Mouse (Mus musculus) left cerebral cortex, postnatal 4 days (tissue): ENCODE results near the gene Sorcs3. TPM values are rescaled to one million over a fixed set of nuclear protein-coding genes. Genes with fewer than 3 reads are reported as not detected.

Experiments used
- DNase-seq: peaks from one replicate; pipeline ENCODE4 v3.0.0-alpha.2; 2022
- intact Hi-C: fragments of 180-260 bp; cut with DNase I; formaldehyde crosslinking; loops from one replicate; pipeline ENCODE4 v1.15.1; 2025
- total RNA-seq, 2 experiments: library from RNA; stranded (reverse); gene quantifications; 2 replicates each; pipeline ENCODE4 v1.2.3; 2021

The Sorcs3 gene
- total RNA-seq, 2 experiments from 2014 or later, result 15.8 to 20.9 TPM

DNA sequence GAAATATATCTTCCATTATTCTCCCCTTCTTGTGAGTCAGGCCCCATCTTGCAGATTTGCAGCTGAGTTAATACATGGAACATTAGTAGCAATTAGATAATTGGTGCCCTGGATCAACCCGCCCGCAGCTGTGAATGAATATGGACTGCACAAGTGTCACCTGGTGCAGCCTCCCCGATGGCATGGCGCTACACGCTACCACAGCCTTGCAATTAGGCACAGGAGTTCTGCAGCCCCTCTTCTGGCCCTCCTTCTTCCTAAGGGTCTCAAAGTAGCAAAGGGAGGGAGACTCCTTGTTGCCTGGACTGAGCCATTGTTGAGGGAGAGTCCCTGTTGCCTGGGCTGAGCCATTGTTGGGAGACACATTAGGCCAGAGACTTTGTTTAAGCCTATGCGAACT, 76.4 kb downstream of the Sorcs3 start:
- no peak for DNase-seq

DNA sequence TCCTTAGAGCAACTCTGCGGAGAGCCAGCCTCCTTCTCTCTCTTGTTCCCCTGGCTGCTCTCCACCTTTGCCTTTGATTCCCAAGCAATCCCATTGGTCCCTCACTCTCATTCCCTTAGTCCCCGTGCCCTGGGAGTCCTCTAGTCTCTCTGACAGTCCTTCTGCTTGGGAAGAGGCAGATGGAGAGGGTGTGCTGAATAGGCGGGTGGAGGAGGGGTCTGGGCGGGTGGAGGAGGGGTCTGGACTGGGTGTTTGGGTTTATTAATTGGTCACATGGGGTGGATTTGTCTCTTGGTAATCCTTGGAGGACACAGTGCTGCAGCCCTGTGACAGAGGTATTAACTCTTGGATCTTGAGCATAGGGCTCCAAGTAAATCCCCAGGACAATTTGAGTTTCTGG, 77.4 kb downstream of the Sorcs3 start:
- intact Hi-C loops, result no loop called here
- peak; percentile 24 for DNase-seq

More for the DNA sequence above, 76.4 kb downstream of the Sorcs3 start:
- intact Hi-C loops, result no loop called here

DNA sequence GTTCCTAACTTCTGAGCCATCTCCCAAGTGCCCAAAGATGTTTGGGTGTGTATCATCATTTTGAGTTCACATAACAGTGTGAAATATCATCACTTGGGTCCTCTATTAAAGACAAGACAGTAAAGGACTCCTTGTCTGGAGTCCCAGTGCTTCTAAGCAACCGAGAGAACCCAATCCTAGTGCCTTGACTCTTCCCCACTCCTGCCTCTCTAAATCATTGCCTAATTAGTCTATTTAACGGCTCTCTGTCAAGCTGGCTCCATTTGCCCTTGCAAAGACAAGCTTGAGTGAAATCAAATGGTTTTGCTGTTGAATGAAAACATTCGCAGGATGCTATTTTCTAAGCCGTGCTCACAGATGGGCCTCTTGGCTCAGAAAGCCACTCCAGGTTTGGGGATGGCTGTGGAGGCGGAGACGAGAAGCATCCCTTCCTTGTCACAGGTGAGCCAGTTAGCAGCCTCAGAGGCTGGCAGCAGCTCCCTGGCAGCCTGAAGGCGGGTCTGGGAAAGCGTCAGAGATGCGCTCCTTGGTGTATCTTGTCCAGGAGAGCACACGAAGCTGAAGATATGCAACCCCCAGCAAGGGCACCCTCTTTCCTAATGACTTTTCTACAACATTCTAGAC, 79.9 kb downstream of the Sorcs3 start:
- intact Hi-C loops, result no loop called here
- peak; percentile 16 for DNase-seq

DNA sequence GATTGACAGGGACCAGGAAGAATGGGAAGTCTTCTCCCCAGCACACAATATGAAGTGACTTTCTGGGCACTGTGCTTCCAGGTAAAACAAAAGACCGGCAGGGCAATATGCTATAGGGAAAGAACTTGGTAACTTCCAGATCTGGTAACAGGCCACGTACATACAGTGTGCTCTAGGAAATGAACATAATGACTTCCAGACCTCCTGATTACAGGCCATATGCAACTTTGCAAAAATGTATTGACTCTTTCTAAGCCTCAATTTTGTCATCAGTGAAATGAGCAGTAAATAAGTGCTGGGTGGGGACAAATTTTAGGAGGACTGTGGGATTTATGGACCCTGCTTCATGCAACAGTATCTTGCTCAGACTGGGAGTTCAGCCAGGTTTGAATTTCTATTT, 88.4 kb downstream of the Sorcs3 start:
- intact Hi-C loops, result no loop called here
- DNase-seq, result no peak

DNA sequence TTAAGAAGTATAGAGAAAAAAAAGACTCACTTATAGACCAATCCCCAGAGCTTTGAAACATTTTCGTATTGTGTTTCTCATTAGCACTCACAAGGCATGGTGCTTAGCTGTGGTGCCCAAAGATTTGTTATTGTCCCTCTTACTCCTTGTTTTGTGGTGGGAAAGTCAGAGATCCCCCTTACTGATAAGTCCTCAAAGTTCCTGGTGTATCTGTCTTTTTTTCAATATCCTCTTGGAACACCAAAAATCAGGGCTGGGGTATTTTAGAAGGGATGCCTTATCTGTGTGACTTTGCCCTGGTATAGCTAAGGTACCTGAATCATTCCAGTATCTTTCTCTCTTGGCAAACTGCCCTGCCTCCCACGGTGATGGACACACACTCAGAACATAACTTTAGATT, 92.6 kb downstream of the Sorcs3 start:
- peak; percentile 15 for DNase-seq
- intact Hi-C loops, result no loop called here

DNA sequence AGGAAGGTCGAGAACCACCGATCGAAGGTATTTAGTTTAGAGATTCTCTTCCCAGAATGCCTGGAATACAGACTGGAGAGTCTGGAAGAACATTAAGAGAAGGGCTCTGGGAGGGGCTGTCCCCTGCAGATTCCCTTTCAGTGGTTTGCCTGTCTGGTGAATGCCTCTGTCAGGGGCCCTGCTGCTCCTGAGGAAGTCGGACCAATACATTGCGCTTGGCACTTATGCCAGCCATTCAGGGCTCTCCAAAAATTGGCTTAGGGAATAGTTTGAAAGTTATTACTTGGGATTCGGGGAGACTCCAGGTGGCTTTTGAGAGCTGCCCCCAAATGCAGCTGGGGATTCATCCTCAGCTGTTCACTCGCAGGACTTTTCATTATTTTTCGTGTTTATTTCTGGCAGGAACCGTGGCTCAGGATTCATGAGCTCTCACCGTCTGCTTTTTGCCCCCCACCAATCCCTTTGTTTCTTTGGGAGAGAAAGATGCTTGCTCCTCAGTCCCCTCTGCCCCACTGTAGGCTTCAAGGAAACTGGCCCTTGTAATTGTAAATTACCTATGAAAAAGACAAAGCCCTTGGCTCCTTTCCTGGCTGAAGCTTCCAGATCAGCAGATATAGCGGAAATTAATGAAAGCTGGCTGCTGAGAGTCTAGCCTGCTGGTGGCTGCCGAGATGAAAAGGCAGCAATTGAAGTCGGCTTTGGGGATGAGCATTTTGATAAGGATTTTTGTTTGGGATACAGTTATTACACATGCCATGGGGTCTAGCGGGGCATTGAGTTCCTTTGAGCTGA, 94.8 kb downstream of the Sorcs3 start:
- DNase-seq, result peak; percentile 40
- intact Hi-C loops, result no loop called here

DNA sequence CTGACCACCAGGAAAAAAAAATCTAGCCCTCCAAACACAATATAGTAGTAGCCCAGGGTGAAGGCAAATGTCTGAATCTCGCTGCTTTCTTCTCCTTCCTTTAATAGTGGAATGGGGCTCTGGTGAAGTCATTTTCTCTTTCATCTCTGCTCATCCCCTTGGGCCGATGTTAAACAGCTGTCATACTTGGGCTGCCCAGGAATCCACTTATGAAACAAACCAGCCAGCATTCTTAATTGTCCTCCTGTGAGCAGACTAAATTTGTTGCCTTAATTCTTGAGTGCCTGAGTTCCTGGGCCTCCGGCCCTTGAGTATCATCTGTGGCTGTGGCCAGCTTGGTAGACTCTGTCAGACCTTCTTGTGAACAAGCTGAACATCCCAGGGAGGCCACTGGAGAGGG, 95.5 kb downstream of the Sorcs3 start:
- intact Hi-C loops, result no loop called here

DNA sequence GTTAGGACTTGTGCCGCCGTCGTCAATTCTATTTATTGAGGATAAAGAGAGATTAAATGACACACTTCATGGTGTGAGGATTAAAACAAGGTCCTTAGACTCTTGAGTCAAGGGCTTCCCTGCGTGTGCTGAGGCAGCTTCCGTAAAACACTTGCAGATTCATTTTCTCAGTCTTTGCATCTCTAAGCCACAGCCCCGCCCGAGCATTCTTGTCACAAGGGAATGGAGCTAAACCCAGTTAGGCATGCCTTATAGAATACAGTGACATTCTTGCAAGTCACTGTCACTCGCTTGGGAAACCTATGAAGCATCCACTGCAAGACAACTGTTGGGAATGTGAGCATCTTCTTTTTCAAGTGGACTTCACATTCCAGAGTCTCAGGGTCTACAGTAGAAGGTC, 102.5 kb downstream of the Sorcs3 start:
- DNase-seq, result no peak
- intact Hi-C loops, result no loop called here

More for the DNA sequence above, 95.5 kb downstream of the Sorcs3 start:
- no peak for DNase-seq

DNA sequence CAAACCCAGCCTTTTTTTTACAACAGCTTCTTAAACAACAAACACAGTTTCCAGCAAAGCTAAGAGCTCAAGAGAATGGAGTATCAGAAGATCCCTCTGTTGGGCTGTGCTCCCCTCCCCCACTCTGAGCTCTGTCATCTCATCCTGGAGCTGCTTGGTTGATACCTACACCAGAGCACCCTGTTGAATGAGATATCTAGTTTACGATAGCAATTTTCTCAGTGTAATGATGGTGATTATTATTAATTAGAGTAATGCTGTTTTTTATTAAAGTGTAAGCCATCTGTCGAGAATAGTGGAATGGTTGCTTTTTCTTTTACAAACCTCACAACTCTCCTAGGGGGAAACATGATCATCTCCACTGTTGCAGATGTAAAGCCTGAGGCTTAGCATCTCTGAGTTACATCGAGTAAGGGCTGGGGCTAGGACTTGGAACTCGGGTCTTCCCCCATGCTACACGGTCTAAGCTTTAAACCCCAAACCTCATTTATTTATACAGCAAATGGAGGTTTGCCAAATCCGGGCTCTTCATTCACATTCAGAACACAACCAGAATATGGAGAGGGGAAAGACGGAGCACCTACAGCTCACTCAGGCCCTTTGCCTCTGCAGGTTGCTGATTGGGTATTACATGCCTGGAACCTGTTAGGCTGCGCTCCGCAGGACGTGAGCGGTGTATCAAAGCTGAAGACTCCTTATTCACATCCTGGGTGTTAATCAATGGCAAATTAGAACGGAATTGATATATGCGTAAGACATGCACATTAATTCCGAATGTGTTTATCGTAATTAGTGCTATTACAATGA, 103.9 kb downstream of the Sorcs3 start:
- intact Hi-C loops, result no loop called here
- DNase-seq, result no peak

DNA sequence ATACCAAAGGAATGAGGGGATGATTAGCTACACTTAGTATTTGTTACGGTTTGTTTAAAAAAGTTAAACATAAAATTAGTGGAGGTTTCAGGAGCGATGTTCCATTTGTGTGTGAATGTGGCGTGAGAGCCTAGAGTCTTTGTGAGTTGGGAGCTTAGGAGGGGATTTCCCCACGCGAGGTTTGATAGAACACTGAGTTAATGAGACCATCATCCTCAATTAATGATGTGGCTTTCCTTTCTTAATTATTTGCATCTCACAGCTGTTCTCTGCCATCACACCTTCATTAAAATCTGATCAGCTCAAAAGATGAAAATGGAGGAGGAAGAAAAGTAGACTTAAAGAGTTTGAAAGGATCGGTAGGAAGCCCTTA, 104.5 kb downstream of the Sorcs3 start:
- intact Hi-C loops, result no loop called here
- no peak for DNase-seq

DNA sequence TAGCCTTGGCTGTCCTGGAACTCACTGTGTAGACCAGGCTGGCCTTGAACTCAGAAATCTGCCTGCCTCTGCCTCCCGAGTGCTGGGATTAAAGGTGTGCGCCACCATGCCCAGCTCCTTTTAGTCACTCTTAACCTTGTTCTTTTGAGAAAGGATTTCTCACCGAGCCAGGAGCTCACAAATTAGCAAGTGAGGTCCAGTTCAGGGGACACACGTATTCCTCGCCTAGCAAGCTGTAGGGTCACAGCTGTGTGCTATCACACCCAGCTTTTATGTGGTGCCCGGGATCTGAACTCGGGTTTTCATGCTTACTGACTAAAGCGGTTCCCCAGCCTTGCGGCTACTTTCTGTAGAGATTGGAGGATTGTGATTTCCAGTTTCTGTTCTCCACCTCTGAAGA, 108.0 kb downstream of the Sorcs3 start:
- intact Hi-C loops, result no loop called here
- DNase-seq, result no peak

DNA sequence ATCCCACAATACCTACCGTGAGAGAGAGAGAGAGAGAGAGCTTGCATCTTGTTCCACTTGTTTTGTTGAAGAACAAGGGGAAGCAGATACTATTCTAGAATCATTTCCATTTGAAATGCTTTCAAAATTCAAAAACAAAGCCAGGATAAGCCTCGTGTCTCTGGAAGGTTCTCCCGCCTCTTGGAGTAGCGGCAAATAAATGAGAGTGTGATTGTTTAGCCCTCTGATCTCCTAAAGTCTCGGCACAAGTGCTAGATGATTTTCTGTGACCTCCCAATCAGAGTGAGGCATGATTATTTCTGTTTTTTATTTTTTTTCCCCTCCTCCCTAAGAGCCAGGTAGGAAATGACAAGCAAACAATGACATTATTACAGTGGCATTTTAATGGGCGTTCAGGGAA, 121.3 kb downstream of the Sorcs3 start:
- intact Hi-C loops, result no loop called here
- DNase-seq, result no peak

DNA sequence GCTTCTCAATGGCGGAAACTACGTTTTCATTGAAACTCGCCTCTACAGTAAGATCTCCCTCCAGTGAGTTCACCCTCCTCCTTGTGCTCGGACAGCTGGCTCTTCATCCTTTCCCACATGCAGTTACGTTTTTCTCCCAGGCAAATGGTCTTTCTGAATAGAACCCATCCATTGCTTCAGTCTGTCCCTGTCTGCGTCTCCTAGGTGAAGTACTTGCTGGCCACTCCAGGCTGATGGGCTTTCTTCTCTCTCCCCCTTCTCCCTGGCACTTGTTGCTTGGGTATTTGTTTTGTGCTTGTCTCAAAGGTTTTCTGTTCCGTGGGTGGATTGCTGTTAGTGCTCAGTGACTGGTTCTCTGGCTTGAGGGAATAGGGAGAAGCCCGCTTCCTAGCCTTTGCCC, 122.3 kb downstream of the Sorcs3 start:
- intact Hi-C loops, result no loop called here
- no peak for DNase-seq

DNA sequence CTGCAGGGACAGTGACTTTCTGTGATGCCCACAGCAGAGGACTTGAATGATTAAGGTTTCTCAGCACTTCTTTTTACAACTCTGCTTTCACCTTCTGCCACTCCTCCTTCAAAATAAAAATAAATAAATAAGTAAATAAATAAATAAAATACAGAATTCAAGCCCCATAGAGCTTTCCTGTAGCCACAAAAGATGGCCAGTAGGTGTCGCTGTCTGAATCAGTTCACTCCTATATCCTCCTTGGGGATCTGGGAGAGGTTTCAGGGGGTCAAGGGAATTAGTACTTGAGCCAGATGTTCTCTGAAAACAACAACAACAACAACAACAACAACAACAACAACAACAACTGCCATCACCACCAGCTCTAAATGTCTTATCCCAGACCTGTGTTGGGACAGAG, 125.8 kb downstream of the Sorcs3 start:
- intact Hi-C loops, result no loop called here
- DNase-seq, result no peak

DNA sequence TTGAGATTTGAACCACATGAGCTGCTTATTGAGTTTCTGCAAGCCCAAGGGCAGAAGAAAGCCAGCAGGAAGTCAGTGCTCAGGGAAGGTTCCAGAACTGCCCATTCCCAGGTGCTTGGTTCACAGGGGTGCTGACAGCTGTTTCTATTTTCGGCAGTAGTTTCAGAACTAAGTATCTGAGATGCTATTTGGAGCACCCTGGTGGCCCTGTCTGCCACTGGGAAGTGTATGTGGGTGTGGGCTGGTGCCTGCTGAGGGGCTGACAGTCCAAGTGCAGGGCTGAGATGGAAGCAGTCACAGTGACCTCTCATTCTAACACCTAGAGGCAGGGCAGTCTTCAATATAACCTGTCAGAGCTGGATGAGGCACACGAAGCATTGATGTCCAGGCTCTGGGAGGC, 127.3 kb downstream of the Sorcs3 start:
- intact Hi-C loops, result no loop called here

DNA sequence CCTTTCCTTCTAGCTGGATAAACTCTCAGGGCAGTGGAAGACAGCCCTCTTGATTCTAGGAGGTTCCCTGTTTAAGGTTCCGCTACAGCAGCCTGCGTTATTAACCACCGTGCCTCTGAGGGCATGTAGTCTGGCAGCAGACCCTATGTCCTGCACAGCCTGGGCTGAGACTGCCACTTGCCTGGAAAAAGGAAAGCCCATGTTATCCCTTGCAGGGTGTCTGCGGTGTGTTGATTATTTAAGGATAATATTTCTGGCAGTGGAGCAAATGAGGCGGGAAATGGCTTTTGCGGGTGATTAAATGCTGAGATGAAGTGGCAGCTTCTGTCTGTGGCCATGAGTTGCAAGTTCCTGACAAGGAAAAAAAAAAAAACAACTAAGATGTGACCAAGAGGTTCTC, 131.6 kb downstream of the Sorcs3 start:
- intact Hi-C loops, result no loop called here
- no peak for DNase-seq

More for the DNA sequence above, 127.3 kb downstream of the Sorcs3 start:
- no peak for DNase-seq

DNA sequence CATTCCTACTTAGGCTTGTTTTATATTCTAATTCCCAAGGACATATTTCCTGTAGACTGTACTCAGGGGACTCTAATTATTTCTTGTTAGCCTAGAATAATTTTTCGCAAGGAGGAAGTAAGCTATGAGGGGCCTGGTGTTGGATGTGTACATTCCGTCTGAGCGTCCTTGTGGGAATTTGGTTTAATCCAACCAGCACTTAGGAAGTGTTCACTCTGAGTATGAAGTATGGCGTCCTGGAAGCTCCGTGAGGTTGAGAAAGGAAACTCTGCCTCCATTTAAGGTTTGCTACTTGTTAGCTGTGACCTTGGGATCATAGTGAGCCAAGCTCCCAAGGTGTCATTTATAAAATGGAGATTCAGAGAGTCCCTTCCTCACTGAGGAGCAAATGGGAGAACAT, 132.3 kb downstream of the Sorcs3 start:
- DNase-seq, result no peak
- intact Hi-C loops, result no loop called here

DNA sequence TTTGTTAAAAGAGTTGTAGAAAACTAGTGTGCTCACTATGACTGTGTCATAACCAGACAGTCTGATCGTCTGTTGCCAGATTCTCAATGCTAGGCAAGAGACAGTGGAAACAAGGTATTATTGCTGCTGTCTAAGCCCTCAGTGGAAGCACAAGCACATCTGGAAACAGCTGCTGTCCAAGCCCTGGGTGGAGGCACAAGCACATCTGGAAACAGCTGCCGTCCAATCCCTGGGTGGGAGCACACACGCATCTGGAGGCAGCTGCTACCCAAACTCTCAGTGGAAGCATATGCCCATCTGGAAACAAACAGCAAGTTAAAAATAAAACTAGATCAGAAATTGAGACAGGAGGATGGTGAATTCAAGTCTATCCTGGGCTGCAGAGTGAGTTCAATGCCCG, 136.9 kb downstream of the Sorcs3 start:
- intact Hi-C loops, result no loop called here
- no peak for DNase-seq

DNA sequence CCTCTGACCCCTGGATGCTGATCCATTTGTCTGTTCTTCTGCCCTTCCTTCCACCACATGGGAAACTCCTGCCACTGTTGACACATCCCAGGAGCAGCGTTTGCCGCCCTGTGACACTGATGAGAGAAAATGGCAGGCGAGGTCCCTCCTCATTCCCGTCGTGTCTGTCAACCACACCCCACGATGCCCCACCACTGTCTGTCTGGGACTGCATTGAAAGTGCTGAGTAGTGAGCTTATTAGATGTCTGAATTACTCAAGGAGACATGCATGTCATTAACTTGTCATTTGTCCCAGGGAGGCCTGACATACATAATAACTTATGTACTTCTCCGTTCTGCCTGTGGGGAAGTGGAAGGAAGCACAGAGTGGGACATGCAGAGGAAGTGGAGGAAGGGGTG, 137.6 kb downstream of the Sorcs3 start:
- DNase-seq, result no peak
- intact Hi-C loops, result no loop called here

DNA sequence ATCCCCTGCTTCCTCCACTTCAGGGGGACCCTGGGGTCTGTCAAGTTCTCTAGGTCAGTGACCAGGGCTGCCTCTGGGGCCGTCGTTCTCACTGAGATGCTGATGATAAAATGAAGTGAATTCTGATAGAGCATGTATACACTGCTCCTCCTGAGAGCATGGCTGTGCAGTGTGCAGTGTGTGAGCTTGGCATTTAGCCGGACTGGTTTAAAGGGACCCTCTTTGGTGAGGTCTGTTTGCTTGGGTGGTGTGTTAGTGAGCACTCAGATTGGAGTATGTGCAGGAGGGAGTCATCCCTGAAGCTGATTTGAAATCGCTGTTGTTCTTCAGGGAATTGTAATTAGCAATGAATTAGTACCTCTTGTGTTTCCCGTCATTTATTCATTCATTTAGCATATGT, 141.3 kb downstream of the Sorcs3 start:
- intact Hi-C loops, result no loop called here

DNA sequence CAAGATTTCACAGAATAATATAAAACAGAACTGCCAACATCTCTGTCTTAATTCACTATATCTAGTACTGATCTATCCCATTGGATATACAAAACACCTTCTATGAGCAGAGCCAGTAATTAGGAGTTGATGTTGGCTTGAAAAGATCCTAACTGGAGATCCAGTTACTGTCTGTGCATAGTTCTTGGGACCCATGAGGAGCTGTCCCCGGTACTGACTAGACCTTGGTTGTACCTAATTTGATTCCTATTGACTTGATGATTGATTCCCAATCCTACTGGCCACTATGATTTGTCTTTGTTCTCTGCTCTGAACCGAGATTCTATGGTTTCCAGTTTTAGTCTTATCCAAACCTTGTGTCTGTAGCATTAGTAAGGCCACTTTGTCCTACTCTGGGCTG, 151.0 kb downstream of the Sorcs3 start:
- intact Hi-C loops, result no loop called here
- no peak for DNase-seq

More for the DNA sequence above, 141.3 kb downstream of the Sorcs3 start:
- DNase-seq, result no peak

DNA sequence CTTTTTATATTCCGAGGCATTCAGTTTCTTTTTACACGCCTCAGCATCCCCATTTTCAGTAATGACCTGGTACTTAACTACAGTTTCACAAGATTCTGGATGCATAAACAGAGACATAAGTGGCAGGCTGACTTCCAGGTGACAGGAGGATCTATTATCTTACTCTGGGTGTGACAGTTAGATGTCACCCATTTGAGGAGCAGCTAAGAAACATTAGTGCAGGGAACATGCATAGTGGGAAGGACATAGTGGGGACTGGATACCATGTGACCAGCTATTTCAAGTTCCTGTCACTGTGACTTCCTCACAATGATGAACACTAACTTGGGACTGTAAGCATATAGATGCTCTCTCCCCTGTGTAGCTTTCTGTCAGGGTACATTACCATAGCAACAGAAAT, 156.3 kb downstream of the Sorcs3 start:
- DNase-seq, result no peak
- intact Hi-C loops, result no loop called here
